Mouse (Mus musculus) liver, postnatal 0 days (tissue): ENCODE results near the gene Srebf2. TPM values are rescaled to one million over a fixed set of nuclear protein-coding genes. Genes with fewer than 3 reads are reported as not detected.
"Not testable (repeated sequence)": the region's sequence is repeated elsewhere in the genome, so short reads cannot be mapped to it uniquely, and the experiment has no call there.

ENCODE experiments used
- ATAC-seq: fragments of 200-750 bp; cut with Nextera tagmentation; 2 replicates; pipeline ENCODE4 v1.8.0; 2017; ENCODE audit warnings: mild to moderate bottlenecking, moderate library complexity
- DNase-seq: peaks from one replicate; pipeline ENCODE4 v3.0.0-alpha.2; 2016
- H3K27ac ChIP-seq: fragments of 300-500 bp; sonication (generic); 2 replicates; pipeline ENCODE4 v1.5.1; 2014; ENCODE audit warnings: antibody characterized with exemption, moderate library complexity, mild to moderate bottlenecking, low read depth
- H3K27me3 ChIP-seq: fragments of 300-500 bp; sonication (generic); 2 replicates; pipeline ENCODE4 v1.6.1; 2014; ENCODE audit warnings: low read length, control low read depth, mixed read lengths; ENCODE audit not compliant: insufficient read depth
- H3K36me3 ChIP-seq: fragments of 300-500 bp; sonication (generic); replicated peaks from 2 replicates; pipeline ENCODE4 v1.6.1; 2014; ENCODE audit warnings: mild to moderate bottlenecking, control low read depth, low read length, moderate library complexity, mixed read lengths; ENCODE audit not compliant: insufficient read depth
- H3K4me1 ChIP-seq: fragments of 300-500 bp; sonication (generic); 2 replicates; pipeline ENCODE4 v1.6.1; 2014; ENCODE audit warnings: antibody characterized with exemption, mild to moderate bottlenecking, control low read depth; ENCODE audit not compliant: insufficient read depth
- H3K4me2 ChIP-seq: fragments of 300-500 bp; sonication (generic); 2 replicates; pipeline ENCODE4 v1.6.1; 2014; ENCODE audit warnings: low read depth, mild to moderate bottlenecking, low read length, moderate library complexity, mixed read lengths
- H3K4me3 ChIP-seq: fragments of 300-500 bp; sonication (generic); 2 replicates; pipeline ENCODE4 v1.5.1; 2014; ENCODE audit warnings: low read depth, low read length
- H3K9ac ChIP-seq: fragments of 300-500 bp; sonication (generic); replicated peaks from 2 replicates; pipeline ENCODE4 v1.6.1; 2014; ENCODE audit warnings: mild to moderate bottlenecking, moderate library complexity
- H3K9me3 ChIP-seq: fragments of 300-500 bp; sonication (generic); 2 replicates; pipeline ENCODE4 v1.6.1; 2016; ENCODE audit warnings: mild to moderate bottlenecking, control low read depth, low read length, mixed read lengths
- CTCF ChIP-seq: sonication (generic); IDR thresholded peaks from 2 replicates; pipeline ENCODE4 v1.5.1; 2016; ENCODE audit warnings: antibody characterized with exemption, low read depth
- EP300 ChIP-seq: IDR thresholded peaks from 2 replicates; pipeline ENCODE4 v1.6.1; 2016; ENCODE audit warnings: antibody characterized with exemption, low read depth, mild to moderate bottlenecking
- WGBS: fragments of 180-500 bp; shearing (Covaris S2); extraction: QIAGEN DNeasy Blood & Tissue Kit; methylation state at CpG from one replicate; pipeline ENCODE4 v1.1.7; 2014; ENCODE audit not compliant: insufficient replicate concordance; 5-methylcytosine and 5-hydroxymethylcytosine counted together
- microRNA counts: library from miRNA; unstranded; fragments of <30 nt; microRNA quantifications from one replicate; lab custom pipeline; 2015
- microRNA-seq: library from miRNA; unstranded; fragments of <30 nt; microRNA quantifications from one replicate; pipeline ENCODE4, GENCODE M21; 2016
- polyA plus RNA-seq: library from polyadenylated mRNA; unstranded; fragments of >200 nt; fragmentation: Nextera tagmentation; extraction: Ambion mirVana; gene quantifications from 2 replicates; pipeline ENCODE4 v1.2.1, GENCODE M21; 2015

The Srebf2 gene
- polyA plus RNA-seq, 1 experiment from 2014 or later: 33.6 TPM

- Histone ChIP-seq H3K27me3 (no peaks in the 10 kb centered on the region), H3K9ac (peak overlapping the region; percentile 67), H3K9me3 (no peaks in the 10 kb centered on the region), H3K36me3 (peaks cover 8% of the 10 kb centered on the region), H3K4me3 (peak overlapping the region; percentile 72), H3K27ac (peak overlapping the region; percentile 76), H3K4me2 (peak overlapping the region; percentile 98), H3K4me1 (peaks cover 16% of the 10 kb centered on the region)
- ATAC-seq (no peak), DNase-seq (no peak)
- no peak for TF ChIP-seq CTCF
- no peak for TF ChIP-seq EP300
- WGBS: 4% methylated on average over 12 of the region's 12 CpGs
Observed at GRCm38 (mm10) chr15:82243742-82244114, 96.7 kb downstream of the Srebf2 start.

- no peaks in the 10 kb centered on the region for H3K9me3 ChIP-seq
- under 1% methylated on average over 65 of the region's 65 CpGs for WGBS
- no peaks in the 10 kb centered on the region for H3K27me3 ChIP-seq
Observed at GRCm38 (mm10) chr15:82244115-82244804, 97.3 kb downstream of the Srebf2 start, which contains the start of gene Cenpm. TSS of gene Cenpm (minus strand) at chr15:82244748.

GRCm38 (mm10) chr15:82244805-82245161 is 97.8 kb downstream of the Srebf2 start:
- H3K4me3 ChIP-seq: peak overlapping the region; percentile 72
- H3K27me3 ChIP-seq, ATAC-seq, DNase-seq, H3K36me3 ChIP-seq, H3K9me3 ChIP-seq: not testable (repeated sequence)
- H3K27ac ChIP-seq: peak overlapping the region; percentile 76
- H3K9ac ChIP-seq: peak overlapping the region; percentile 67
- H3K4me1 ChIP-seq: peaks cover 16% of the 10 kb centered on the region
- peak overlapping the region; percentile 98 for H3K4me2 ChIP-seq
- 24% methylated on average over 9 of the region's 9 CpGs for WGBS

More at GRCm38 (mm10) chr15:82244115-82244804, 97.3 kb downstream of the Srebf2 start, which contains the start of gene Cenpm:
- Histone ChIP-seq H3K4me2 (peak within 1 kb of the TSS; percentile 98), H3K9ac (peak within 1 kb of the TSS; percentile 67), H3K36me3 (peaks cover 3% of the 10 kb centered on the region; the same call in 1 of the 2 replicates), H3K27ac (peak within 1 kb of the TSS; percentile 76), H3K4me1 (peaks cover 16% of the 10 kb centered on the region), H3K4me3 (peak within 1 kb of the TSS; percentile 72)
- no peak for TF ChIP-seq CTCF
- no peak for TF ChIP-seq EP300
- ATAC-seq: peak; percentile 96
- DNase-seq: peak; percentile 95

GRCm38 (mm10) chr15:82247131-82247776 is 100.3 kb downstream of the Srebf2 start:
- H3K4me1 ChIP-seq: peaks cover 16% of the 10 kb centered on the region
- 0 out of 2 replicates have a peak, but pooled peaks cover 2% of the 10 kb centered on the region for H3K36me3 ChIP-seq
- TF ChIP-seq EP300 (no peak), CTCF (no peak)
- ATAC-seq (no peak), DNase-seq (no peak)
- 0 out of 2 replicates have a peak, but pooled peaks cover 3% of the 10 kb centered on the region for H3K9me3 ChIP-seq
- no peaks in the 10 kb centered on the region for H3K27me3 ChIP-seq
- H3K4me3 ChIP-seq: no peak overlapping the region
- H3K4me2 ChIP-seq: no peak overlapping the region
- no peak overlapping the region for H3K9ac ChIP-seq
- no peak overlapping the region for H3K27ac ChIP-seq
- WGBS: 53% methylated on average over 3 of the region's 3 CpGs

- Histone ChIP-seq H3K4me3 (no peak overlapping the region), H3K4me1 (no peaks in the 10 kb centered on the region)
- WGBS: 82% methylated on average over 3 of the region's 3 CpGs
Observed at GRCm38 (mm10) chr15:82251579-82251978, 104.6 kb downstream of the Srebf2 start.

GRCm38 (mm10) chr15:82252097-82252496 is 105.1 kb downstream of the Srebf2 start, which contains the start of gene 1500009C09Rik:
TSS of gene 1500009C09Rik (plus strand) at chr15:82252397.
- H3K9me3 ChIP-seq: 0 out of 2 replicates have a peak, but pooled peaks cover 3% of the 10 kb centered on the region
- H3K4me3 ChIP-seq: no peak within 1 kb of the TSS
- H3K9ac ChIP-seq: no peak within 1 kb of the TSS
- 64% methylated on average over 6 of the region's 6 CpGs for WGBS
- H3K4me1 ChIP-seq: no peaks in the 10 kb centered on the region
- ATAC-seq: no peak
- no peak within 1 kb of the TSS for H3K27ac ChIP-seq
- H3K27me3 ChIP-seq: no peaks in the 10 kb centered on the region
- H3K36me3 ChIP-seq: no peaks in the 10 kb centered on the region
- TF ChIP-seq CTCF (no peak), EP300 (no peak)
- DNase-seq: no peak
- no peak within 1 kb of the TSS for H3K4me2 ChIP-seq

More at GRCm38 (mm10) chr15:82251579-82251978, 104.6 kb downstream of the Srebf2 start:
- TF ChIP-seq EP300: no peak
- peak; percentile 57 for TF ChIP-seq CTCF
- Histone ChIP-seq H3K9ac (no peak overlapping the region), H3K27me3 (no peaks in the 10 kb centered on the region), H3K9me3 (0 out of 2 replicates have a peak, but pooled peaks cover 3% of the 10 kb centered on the region), H3K27ac (no peak overlapping the region), H3K36me3 (no peaks in the 10 kb centered on the region), H3K4me2 (no peak overlapping the region)
- ATAC-seq (no peak), DNase-seq (no peak)

MicroRNAs within 50 kb of the gene (microRNA counts, 519-probe panel; counts per million panel counts)
- microRNA mmu-miR-33 (lab: Ali Mortazavi, UCI): not detected

Small RNAs within 50 kb of the gene (microRNA-seq; reads per million reads assigned to microRNA genes)
- 107 reads per million, percentile 44 among the genes with 10 or more reads in this experiment for gene Mir33

Other genes with a start within 250 kb of the Srebf2 start
- gene Polr3h, start 220.9 kb upstream of the Srebf2 start, polyA plus RNA-seq: 57.0 and 57.3 TPM in 2 replicates
- gene Csdc2, start 210.4 kb upstream of the Srebf2 start, polyA plus RNA-seq: 0.52 and 0.59 TPM in 2 replicates
- gene Pmm1, start 186.3 kb upstream of the Srebf2 start, polyA plus RNA-seq: 9.8 and 10.1 TPM in 2 replicates
- gene 1700029P11Rik, start 166.6 kb upstream of the Srebf2 start, polyA plus RNA-seq: not detected in 2 replicates
- 25.7 and 27.8 TPM in 2 replicates for gene Xrcc6, start 159.3 kb upstream of the Srebf2 start, polyA plus RNA-seq
- gene Desi1, start 113.3 kb upstream of the Srebf2 start, polyA plus RNA-seq: 14.6 and 15.0 TPM in 2 replicates
- 84.6 and 92.1 TPM in 2 replicates for gene Snu13, start 99.6 kb upstream of the Srebf2 start, polyA plus RNA-seq
- not detected in 2 replicates for gene 4930407I10Rik, start 88.0 kb upstream of the Srebf2 start, polyA plus RNA-seq
- not detected in 2 replicates for gene Mei1, start 77.2 kb upstream of the Srebf2 start, polyA plus RNA-seq
- gene Ccdc134, start 19.3 kb upstream of the Srebf2 start, polyA plus RNA-seq: 3.6 and 4.0 TPM in 2 replicates
- gene Shisa8, start 65.6 kb downstream of the Srebf2 start, polyA plus RNA-seq: 0.08 and 0.13 TPM in 2 replicates
- 2.0 and 2.3 TPM in 2 replicates for gene Tnfrsf13c, start 77.2 kb downstream of the Srebf2 start, polyA plus RNA-seq
- 27.8 and 30.7 TPM in 2 replicates for gene Cenpm, start 97.6 kb downstream of the Srebf2 start, polyA plus RNA-seq
- not detected in 2 replicates for gene 1500009C09Rik, start 105.2 kb downstream of the Srebf2 start, polyA plus RNA-seq
- 0.06 and 0.07 TPM in 2 replicates for gene Sept3, start 127.7 kb downstream of the Srebf2 start, polyA plus RNA-seq
- 0.07 and 0.09 TPM in 2 replicates for gene Wbp2nl, start 151.8 kb downstream of the Srebf2 start, polyA plus RNA-seq
- gene Naga, start 191.7 kb downstream of the Srebf2 start, polyA plus RNA-seq: 34.6 TPM in 2 replicates
- 16.1 and 17.5 TPM in 2 replicates for gene Pheta2, start 191.8 kb downstream of the Srebf2 start, polyA plus RNA-seq
- gene Smdt1, start 191.8 kb downstream of the Srebf2 start, polyA plus RNA-seq: 145 and 151 TPM in 2 replicates
- 642 and 691 TPM in 2 replicates for gene Ndufa6, start 207.1 kb downstream of the Srebf2 start, polyA plus RNA-seq
- gene Cyp2d22, start 233.1 kb downstream of the Srebf2 start, polyA plus RNA-seq: 42.0 and 44.9 TPM in 2 replicates
- gene Cyp2d11, start 246.8 kb downstream of the Srebf2 start, polyA plus RNA-seq: 0.20 and 0.25 TPM in 2 replicates